Mouse (Mus musculus): ENCODE data around the gene Pts. TPM values are rescaled to one million over a fixed set of nuclear protein-coding genes. Genes with fewer than 3 reads are reported as not detected.

Gene Pts
- 114 and 124 TPM in 2 replicates for polyA plus RNA-seq (2015; fragmentation: Nextera tagmentation; extraction: Ambion mirVana)

GRCm38 (mm10) chr9:50528293-50528892 lies at the start of gene Pts:
Gene Pts, minus strand, starts transcription at chr9:50528724.
- peak within 1 kb of the TSS; percentile 60 for H3K4me2 ChIP-seq (ENCODE audit: low read length)
- peak within 1 kb of the TSS; percentile 69 for H3K4me3 ChIP-seq (ENCODE audit: low read depth, low read length)
- H3K36me3 ChIP-seq (ENCODE audit: control insufficient read depth, insufficient read depth, low read length), result no peaks in the 10 kb centered on the region
- peak; percentile 99 for ATAC-seq
- H3K27ac ChIP-seq (ENCODE audit: low read length), result peak within 1 kb of the TSS; percentile 84
- no peaks in the 10 kb centered on the region for H3K27me3 ChIP-seq (ENCODE audit: control insufficient read depth, insufficient read depth, low read depth, low read length)
- under 1% methylated on average over 54 of the region's 54 CpGs for WGBS
- H3K9ac ChIP-seq (ENCODE audit: low read depth, low read length), result peak within 1 kb of the TSS; percentile 77
- H3K9me3 ChIP-seq (replicated peaks; ENCODE audit: control insufficient read depth, low read length, poor library complexity, severe bottlenecking), result no peaks in the 10 kb centered on the region
- H3K4me1 ChIP-seq (ENCODE audit: control insufficient read depth, insufficient read depth, low read length), result peaks cover 13% of the 10 kb centered on the region

DNA sequence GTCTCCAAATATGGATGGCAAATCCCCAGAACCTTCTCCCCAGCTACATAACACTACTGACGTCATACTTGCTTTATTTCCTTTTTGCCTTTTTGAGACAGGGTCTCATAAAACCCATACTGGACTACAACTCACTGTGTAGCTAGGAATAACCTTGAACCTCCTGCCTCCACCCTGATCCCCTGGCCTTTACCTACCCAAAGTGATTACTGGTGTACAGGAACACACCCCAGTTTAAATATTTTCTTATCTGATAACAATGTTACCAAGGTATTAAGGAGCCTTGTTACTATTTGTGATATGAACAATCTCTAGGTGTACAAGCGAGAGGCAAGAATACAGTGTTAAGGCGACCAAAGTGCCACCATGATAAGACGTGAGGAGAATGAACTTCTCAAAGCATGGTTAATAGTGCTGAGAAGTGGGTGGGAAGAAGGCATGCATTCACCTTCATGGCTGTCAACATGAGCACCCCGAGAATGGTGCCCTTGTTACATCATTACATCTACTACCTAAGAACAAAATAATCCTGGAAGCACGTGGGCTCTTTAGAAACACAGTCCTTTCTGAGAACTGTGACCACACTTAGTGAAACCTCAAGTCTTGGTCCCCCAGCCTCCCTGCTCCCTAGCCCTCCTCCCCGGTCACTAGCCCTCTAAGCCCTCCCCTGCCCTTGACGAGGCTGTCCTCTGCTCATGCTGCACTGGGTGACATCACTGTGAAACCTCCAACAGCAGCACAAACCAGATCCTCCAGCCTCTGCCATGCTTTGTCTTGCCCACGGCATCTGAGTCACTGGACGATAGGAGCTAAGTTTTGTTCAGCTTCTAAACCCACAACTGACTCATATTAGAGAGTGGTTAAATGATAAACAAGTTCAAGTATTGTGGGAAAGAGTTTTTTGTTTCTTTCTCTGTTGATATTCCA lies 41.3 kb upstream of the Pts start:
- Histone ChIP-seq H3K27me3 (ENCODE audit: control insufficient read depth, insufficient read depth, low read depth, low read length) (no peaks in the 10 kb centered on the region), H3K9ac (ENCODE audit: low read depth, low read length) (no peak overlapping the region), H3K4me3 (ENCODE audit: low read depth, low read length) (no peak overlapping the region), H3K9me3 (replicated peaks; ENCODE audit: control insufficient read depth, low read length, poor library complexity, severe bottlenecking) (no peaks in the 10 kb centered on the region), H3K27ac (ENCODE audit: low read length) (no peak overlapping the region), H3K4me2 (ENCODE audit: low read length) (no peak overlapping the region), H3K36me3 (ENCODE audit: control insufficient read depth, insufficient read depth, low read length) (no peaks in the 10 kb centered on the region), H3K4me1 (ENCODE audit: control insufficient read depth, insufficient read depth, low read length) (no peaks in the 10 kb centered on the region)
- ATAC-seq, result no peak
- 82% methylated on average over 10 of the region's 10 CpGs for WGBS

GRCm38 (mm10) chr9:50567881-50568280 lies 39.4 kb upstream of the Pts start:
- Histone ChIP-seq H3K9me3 (replicated peaks; ENCODE audit: control insufficient read depth, low read length, poor library complexity, severe bottlenecking) (no peaks in the 10 kb centered on the region), H3K36me3 (ENCODE audit: control insufficient read depth, insufficient read depth, low read length) (no peaks in the 10 kb centered on the region), H3K9ac (ENCODE audit: low read depth, low read length) (no peak overlapping the region), H3K27me3 (ENCODE audit: control insufficient read depth, insufficient read depth, low read depth, low read length) (no peaks in the 10 kb centered on the region), H3K4me1 (ENCODE audit: control insufficient read depth, insufficient read depth, low read length) (no peaks in the 10 kb centered on the region), H3K4me2 (ENCODE audit: low read length) (no peak overlapping the region), H3K4me3 (ENCODE audit: low read depth, low read length) (no peak overlapping the region), H3K27ac (ENCODE audit: low read length) (no peak overlapping the region)
- 76% methylated on average over 2 of the region's 2 CpGs for WGBS
- ATAC-seq, result no peak

DNA sequence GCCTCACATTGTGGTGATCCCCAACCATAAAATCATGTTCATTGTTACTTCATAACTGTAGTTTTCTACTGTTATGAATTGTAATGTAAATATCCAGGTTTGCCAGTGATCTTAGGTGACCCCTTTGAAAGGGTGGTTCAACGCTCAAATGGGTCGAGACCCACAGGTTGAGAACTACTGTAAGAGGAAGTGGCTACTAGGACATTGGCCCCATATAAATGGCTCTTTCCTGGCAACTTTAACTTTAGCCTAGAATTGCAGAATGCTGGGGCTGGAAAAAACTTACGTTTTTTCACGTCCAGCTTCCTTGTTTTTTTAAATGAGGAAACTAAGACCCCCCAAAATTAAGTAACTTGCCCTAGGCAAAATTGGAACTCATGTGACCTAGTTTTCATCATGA lies 38.8 kb upstream of the Pts start:
- WGBS, result 94% methylated on average over 4 of the region's 4 CpGs
- Histone ChIP-seq H3K9me3 (replicated peaks; ENCODE audit: control insufficient read depth, low read length, poor library complexity, severe bottlenecking) (no peaks in the 10 kb centered on the region), H3K4me1 (ENCODE audit: control insufficient read depth, insufficient read depth, low read length) (no peaks in the 10 kb centered on the region), H3K4me2 (ENCODE audit: low read length) (no peak overlapping the region), H3K9ac (ENCODE audit: low read depth, low read length) (no peak overlapping the region), H3K4me3 (ENCODE audit: low read depth, low read length) (no peak overlapping the region), H3K27ac (ENCODE audit: low read length) (no peak overlapping the region), H3K27me3 (ENCODE audit: control insufficient read depth, insufficient read depth, low read depth, low read length) (no peaks in the 10 kb centered on the region), H3K36me3 (ENCODE audit: control insufficient read depth, insufficient read depth, low read length) (no peaks in the 10 kb centered on the region)
- no peak for ATAC-seq

- WGBS, result 80% methylated on average over 4 of the region's 4 CpGs
- H3K4me1 ChIP-seq (ENCODE audit: control insufficient read depth, insufficient read depth, low read length), result no peaks in the 10 kb centered on the region
- no peaks in the 10 kb centered on the region for H3K36me3 ChIP-seq (ENCODE audit: control insufficient read depth, insufficient read depth, low read length)
- no peak overlapping the region for H3K27ac ChIP-seq (ENCODE audit: low read length)
- ATAC-seq, result no peak
- H3K27me3 ChIP-seq (ENCODE audit: control insufficient read depth, insufficient read depth, low read depth, low read length), result no peaks in the 10 kb centered on the region
- H3K9ac ChIP-seq (ENCODE audit: low read depth, low read length), result no peak overlapping the region
- no peaks in the 10 kb centered on the region for H3K9me3 ChIP-seq (replicated peaks; ENCODE audit: control insufficient read depth, low read length, poor library complexity, severe bottlenecking)
- no peak overlapping the region for H3K4me3 ChIP-seq (ENCODE audit: low read depth, low read length)
- no peak overlapping the region for H3K4me2 ChIP-seq (ENCODE audit: low read length)
These were observed 37.4 kb upstream of the Pts start for GRCm38 (mm10) chr9:50565940-50566339.

DNA sequence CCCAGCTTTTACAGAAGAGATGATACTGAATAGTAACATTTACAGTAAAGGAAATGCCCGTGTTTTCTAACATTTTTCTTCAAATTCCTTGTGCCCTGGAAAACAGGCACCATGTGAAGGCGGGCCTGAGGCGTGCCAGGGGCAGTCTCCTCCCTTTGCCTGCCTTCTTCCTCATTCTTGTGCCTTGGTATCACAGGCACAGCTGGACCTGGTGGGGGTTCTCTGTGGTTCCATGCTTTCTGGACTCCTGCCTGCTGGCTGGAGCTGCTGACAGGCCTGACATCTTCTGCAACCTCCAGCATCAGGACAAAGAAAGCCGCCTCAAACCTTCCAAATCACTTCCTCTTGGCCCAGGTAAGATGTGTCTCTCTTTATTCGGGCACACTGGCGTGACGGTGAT lies 36.6 kb upstream of the Pts start:
- H3K9me3 ChIP-seq (replicated peaks; ENCODE audit: control insufficient read depth, low read length, poor library complexity, severe bottlenecking), result no peaks in the 10 kb centered on the region
- no peak for ATAC-seq
- no peaks in the 10 kb centered on the region for H3K36me3 ChIP-seq (ENCODE audit: control insufficient read depth, insufficient read depth, low read length)
- no peaks in the 10 kb centered on the region for H3K4me1 ChIP-seq (ENCODE audit: control insufficient read depth, insufficient read depth, low read length)
- H3K4me3 ChIP-seq (ENCODE audit: low read depth, low read length), result no peak overlapping the region
- no peak overlapping the region for H3K4me2 ChIP-seq (ENCODE audit: low read length)
- 81% methylated on average over 7 of the region's 7 CpGs for WGBS
- H3K9ac ChIP-seq (ENCODE audit: low read depth, low read length), result no peak overlapping the region
- H3K27ac ChIP-seq (ENCODE audit: low read length), result no peak overlapping the region
- H3K27me3 ChIP-seq (ENCODE audit: control insufficient read depth, insufficient read depth, low read depth, low read length), result no peaks in the 10 kb centered on the region

DNA sequence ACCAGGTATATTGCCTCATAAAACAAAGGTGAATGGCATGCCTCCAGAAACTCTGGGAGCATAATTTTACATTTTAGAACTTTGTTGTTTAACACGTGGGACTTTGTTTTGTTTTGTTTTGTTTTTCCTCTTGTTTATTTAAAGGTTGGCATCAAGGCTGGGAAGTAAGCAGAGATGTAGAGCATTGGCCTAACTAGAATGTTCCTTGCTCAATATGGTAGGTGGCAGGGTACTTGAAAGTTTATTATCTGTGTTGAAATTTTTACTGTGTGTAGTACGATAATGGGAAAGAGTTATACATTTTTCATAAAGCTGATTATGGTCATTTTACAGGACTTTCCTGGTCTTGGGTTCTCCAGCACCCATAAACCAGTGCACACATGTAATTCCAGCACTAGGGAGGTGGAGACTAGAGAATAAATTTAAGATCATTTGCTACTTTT lies 33.4 kb upstream of the Pts start:
- no peaks in the 10 kb centered on the region for H3K4me1 ChIP-seq (ENCODE audit: control insufficient read depth, insufficient read depth, low read length)
- no peaks in the 10 kb centered on the region for H3K27me3 ChIP-seq (ENCODE audit: control insufficient read depth, insufficient read depth, low read depth, low read length)
- no peak overlapping the region for H3K4me3 ChIP-seq (ENCODE audit: low read depth, low read length)
- H3K4me2 ChIP-seq (ENCODE audit: low read length), result no peak overlapping the region
- no peak for ATAC-seq
- H3K9me3 ChIP-seq (replicated peaks; ENCODE audit: control insufficient read depth, low read length, poor library complexity, severe bottlenecking), result no peaks in the 10 kb centered on the region
- H3K27ac ChIP-seq (ENCODE audit: low read length), result no peak overlapping the region
- no peak overlapping the region for H3K9ac ChIP-seq (ENCODE audit: low read depth, low read length)
- 84% methylated on average over 2 of the region's 2 CpGs for WGBS
- no peaks in the 10 kb centered on the region for H3K36me3 ChIP-seq (ENCODE audit: control insufficient read depth, insufficient read depth, low read length)

DNA sequence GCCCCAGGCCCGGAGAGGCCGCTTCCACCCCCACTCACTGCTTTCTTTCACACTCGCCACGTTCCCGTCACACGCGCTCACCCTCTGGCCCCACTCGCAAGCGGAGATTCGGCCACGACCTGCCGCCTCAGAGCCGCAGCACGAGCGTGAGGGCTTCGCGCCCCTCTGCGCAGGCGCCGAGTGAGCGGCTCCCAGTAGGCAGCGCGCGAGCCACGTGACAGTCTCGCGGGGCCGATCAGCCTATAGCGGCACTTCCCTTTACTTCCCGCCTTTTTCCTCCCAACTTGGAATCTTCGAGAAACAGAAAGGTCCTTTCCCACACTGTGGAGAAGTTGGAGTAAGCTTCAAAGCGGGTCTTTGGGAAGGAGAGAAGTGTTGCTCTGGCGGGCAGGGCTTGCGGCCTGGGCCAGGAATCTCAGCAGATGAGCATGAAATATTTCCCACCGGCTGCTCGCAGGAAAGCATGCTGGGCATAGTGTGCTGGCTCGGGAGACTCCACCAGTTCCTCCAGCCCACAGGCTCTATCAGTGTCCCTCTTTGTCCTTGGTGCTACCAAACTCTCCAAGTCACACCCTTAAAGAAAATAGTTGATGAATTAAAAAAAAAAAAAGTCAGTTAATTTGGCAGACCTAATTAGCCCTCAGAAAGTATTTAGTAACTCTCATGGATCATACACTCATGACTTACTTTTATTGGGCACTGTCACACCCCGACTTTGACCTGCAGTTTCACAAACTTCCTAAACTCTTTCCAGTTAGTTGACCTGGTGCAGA lies 32.8 kb upstream of the Pts start, which contains the start of gene Tex12:
Gene Tex12 (minus strand): TSS at position 181 of the 773 bp plus-strand sequence.
- Histone ChIP-seq H3K27ac (ENCODE audit: low read length) (no peak within 1 kb of the TSS), H3K27me3 (ENCODE audit: control insufficient read depth, insufficient read depth, low read depth, low read length) (no peaks in the 10 kb centered on the region), H3K4me2 (ENCODE audit: low read length) (no peak within 1 kb of the TSS), H3K9ac (ENCODE audit: low read depth, low read length) (no peak within 1 kb of the TSS), H3K4me1 (ENCODE audit: control insufficient read depth, insufficient read depth, low read length) (no peaks in the 10 kb centered on the region), H3K36me3 (ENCODE audit: control insufficient read depth, insufficient read depth, low read length) (no peaks in the 10 kb centered on the region), H3K9me3 (replicated peaks; ENCODE audit: control insufficient read depth, low read length, poor library complexity, severe bottlenecking) (no peaks in the 10 kb centered on the region), H3K4me3 (ENCODE audit: low read depth, low read length) (no peak within 1 kb of the TSS)
- 91% methylated on average over 38 of the region's 38 CpGs for WGBS
- ATAC-seq, result no peak
